Mouse (Mus musculus) T-helper 1 cell (primary cell): ENCODE results near the gene Dmpk.

Experiments
- in situ Hi-C: fragments of 300-600 bp; cut with MboI, MseI; formaldehyde crosslinking; loops from one replicate; pipeline ENCODE4 v1.15.1; 2025; ENCODE audit warnings: high pct_unique_total_duplicates

The Dmpk gene

DNA sequence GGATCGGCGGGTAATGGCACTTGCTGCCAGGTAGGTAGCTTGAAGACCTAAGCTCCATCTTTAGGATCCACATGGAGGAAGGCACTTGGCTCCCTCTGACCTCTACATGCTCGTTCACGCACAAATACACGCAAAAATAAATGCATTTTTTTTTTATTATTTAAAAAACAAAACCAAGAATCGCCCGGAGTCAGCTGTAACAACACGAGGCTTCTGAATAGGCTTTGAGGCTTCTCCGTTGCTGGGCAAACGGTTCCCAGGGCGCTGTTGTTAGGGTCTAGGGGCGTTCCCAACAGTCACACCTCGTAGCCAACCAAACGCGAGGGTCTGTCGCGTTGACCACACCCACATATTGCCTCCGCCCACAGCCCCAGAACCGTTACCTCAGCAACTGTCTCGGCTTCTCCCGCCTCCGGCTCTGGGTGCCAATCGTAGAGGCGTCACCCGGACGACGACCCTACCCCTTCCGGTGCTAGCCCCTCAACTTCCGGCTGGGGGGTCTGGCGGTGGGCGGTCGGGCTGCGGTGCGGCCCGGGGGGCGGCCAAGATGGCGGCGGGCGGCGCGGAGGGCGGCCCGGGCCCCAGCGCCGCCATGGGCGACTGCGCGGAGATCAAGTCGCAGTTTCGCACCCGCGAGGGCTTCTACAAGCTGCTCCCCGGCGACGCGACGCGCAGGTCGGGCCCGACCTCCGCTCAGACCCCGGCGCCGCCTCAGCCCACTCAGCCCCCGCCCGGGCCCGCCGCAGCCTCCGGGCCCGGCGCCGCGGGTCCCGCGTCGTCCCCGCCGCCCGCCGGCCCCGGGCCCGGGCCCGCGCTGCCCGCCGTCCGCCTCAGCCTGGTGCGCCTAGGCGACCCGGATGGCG, 7.7 kb upstream of the Dmpk start, which contains the start of gene Dmwd:
Gene Dmwd, plus strand, starts transcription at position 505 of the 863 bp plus-strand sequence.
- in situ Hi-C loops, result no loop called here

DNA sequence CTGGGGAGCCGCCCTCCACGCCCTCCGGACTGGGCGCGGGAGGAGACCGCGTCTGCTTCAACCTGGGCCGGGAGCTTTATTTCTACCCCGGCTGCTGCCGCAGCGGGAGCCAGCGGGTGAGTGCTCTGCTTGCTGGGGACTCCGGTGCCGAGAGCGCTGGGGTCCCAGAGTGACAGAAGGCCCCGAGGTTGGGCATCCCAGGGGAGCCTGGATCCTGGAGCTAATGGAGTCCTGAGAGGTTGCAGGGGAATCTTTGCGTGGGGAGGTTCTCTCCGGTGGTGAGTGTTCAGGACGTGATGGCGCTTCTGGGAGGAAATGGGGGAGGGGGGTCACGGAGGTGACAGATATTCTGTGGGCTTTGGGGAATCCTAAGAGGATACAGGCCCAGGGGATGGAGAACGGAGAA, 7.1 kb upstream of the Dmpk start:
- in situ Hi-C loops, result no loop called here

DNA sequence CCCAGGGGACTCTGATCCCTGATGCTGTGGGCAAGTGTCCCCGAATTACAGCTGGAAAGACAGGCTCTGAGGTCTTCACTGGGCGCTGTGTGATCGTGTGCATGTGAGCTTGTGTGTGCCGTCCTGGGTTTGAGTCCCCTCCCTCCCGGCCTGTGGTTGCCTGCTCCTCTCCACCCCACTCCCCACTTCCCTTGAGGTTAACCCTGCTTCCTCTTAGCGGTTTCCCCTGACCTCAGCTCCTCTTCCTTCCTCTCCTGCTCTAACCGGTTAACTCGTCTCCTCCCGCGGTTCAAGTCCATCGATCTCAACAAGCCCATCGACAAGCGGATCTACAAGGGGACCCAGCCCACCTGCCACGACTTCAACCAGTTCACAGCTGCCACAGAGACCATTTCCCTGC, 5.9 kb upstream of the Dmpk start:
- in situ Hi-C loops, result no loop called here

DNA sequence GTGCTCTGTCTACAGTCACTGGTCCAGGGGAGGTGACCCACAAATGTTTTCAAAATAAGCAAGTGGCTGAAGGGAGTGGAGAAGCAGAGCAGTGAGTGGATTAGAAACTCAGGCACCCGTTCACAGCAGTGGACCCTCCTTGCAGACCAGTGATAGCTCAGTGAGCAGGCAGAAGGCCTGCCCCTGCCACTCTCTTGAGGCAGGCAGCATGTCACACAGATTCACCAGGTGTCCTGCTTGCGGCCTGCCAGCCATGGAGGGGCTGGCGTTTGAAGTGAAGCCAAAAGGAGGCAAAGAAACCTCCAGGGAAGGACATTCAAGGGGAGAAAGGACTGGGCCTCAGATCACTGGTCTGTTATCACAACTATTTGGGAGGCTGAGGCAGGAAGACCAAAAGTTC, 4.9 kb upstream of the Dmpk start:
- in situ Hi-C loops, result no loop called here

DNA sequence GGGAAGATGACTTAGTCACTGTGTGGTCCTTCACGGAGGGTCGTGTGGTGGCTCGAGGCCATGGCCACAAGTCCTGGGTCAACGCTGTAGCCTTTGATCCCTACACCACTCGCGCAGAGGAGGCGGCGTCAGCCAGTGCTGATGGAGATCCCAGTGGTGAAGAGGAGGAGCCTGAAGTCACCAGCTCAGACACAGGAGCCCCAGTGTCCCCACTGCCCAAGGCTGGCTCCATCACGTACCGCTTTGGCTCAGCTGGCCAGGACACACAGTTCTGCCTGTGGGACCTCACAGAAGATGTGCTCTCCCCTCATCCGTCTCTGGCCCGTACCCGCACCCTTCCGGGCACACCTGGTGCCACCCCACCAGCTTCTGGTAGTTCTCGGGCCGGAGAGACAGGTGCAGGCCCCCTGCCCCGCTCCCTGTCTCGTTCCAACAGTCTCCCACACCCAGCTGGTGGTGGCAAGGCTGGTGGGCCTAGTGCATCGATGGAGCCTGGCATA, 3.1 kb upstream of the Dmpk start:
- in situ Hi-C loops, result no loop called here

DNA sequence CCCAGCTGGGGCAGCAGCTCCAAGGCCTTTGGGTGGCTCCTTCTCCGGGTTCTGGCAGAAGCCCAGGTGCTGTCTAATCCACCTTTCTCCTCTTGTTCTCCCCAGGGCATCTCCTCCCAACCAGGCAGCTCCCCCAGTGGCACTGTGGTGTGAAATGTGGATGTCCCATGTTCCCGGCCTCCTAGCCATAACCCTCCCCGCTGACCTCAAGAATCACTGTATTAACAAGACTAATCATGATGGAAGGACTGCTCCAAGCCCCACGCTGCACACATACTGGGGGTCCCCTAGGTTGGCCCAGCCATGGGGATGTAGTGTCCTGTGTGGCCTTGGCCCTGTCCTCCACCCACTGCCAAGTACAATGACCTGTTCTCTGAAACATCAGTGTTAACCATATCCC, 1.5 kb upstream of the Dmpk start:
- in situ Hi-C loops, result no loop called here

DNA sequence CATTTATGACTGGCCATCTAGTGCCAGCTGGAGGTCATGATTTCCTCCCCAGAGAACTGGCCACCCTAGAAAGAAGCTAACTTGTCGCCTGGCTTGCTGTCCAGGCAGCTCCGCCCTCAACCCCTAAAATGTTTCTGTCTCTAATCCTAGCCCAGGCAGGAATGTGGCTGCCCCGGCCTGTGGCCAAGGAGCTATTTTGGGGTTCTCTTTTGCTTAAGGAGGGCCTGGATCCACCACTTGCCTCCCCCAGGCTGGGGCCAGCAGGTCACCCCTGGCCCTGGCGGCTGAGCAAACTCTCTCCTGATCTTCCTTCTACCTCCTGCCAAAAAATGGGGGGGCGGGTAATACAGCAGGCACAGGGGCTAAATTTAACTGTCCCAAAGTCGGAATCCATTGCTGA, 553 bp upstream of the Dmpk start:
- in situ Hi-C loops, result no loop called here

DNA sequence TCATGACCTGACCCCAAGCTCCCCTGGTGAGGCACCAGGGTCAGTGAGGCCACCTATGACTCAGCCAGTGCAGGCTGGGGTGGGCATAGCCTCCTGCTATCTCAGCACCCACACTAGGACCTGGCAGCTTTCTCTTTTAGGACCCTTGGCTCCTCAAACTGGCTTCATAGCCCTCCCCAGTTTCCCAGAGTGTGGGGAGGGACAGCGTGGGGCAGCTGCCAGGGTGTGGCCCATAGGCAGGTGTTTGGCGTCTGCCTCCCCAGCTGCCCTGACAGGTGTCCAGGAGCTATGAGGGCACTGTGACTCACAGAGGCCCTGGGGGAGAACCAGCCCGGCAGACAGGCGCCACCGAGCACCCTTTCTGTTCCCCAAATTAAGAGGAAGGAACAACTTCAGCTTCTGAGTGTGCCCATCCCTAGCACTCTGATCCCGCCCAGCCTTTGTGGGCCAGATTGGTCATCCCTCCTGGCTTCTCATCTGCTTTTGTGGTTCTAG, 675 bp downstream of the Dmpk start:
- in situ Hi-C loops, result no loop called here

DNA sequence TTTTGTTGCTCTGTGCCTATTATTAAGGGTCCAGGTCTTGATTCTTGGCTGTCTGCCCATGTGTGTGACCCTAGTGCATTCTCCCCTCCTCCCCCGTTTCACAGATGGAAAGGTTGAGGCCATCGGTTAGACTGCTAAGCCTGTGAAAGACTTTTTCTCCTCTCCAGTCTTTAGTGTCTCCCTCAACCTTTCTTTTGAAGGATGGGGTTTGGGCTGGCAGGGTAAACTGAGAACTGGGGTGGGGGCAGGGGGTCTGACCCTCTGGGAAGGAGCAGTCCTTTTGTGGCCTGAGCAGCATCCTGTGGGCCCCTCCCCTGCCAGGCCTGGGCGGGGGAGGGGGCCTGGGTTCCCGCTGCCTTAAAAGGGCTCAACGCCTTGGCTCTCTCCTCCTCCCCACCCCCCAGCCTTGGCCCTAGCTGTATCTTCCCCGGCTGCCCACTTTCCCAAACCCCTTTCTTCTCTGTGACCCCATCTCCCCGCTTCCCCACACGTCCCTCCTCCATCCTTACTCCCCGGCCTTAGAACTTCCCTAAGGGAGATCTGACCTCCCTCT, 1.3 kb downstream of the Dmpk start:
- in situ Hi-C loops, result no loop called here

DNA sequence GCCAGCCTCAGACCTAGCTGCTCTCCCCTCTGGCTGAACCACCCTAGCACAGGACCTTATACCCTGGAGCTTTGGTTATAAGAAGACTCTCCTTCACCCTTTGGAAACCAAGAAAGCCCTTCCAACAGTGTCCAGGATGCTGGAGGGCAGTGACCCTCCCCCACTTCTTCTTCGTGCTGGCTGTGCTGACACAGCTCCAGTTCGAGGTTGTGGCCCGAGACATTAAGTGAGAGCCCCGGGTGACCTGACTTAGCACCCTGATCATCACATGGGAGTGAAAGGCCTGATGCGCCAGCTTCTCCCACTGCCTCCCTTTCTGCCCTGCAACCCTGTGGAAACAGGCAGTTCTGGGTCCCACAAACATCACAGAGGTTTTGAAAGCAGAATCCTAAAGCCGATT, 1.8 kb downstream of the Dmpk start:
- in situ Hi-C loops, result no loop called here

DNA sequence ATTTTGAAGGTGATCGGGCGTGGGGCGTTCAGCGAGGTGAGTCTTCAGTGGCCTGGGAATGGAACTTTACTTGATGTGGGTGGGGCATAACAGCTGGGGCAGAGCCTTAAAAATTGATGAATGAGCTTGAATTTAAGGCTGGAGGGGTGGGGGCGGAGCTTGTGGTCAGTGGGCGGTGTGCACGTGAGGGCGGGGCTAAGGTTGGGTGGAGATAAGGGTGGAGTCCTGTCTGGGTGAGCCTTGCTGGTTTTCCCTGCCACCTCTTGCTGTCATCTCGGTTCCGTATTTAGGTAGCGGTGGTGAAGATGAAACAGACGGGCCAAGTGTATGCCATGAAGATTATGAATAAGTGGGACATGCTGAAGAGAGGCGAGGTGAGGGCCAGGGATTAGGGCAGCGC, 2.4 kb downstream of the Dmpk start:
- in situ Hi-C loops, result no loop called here

DNA sequence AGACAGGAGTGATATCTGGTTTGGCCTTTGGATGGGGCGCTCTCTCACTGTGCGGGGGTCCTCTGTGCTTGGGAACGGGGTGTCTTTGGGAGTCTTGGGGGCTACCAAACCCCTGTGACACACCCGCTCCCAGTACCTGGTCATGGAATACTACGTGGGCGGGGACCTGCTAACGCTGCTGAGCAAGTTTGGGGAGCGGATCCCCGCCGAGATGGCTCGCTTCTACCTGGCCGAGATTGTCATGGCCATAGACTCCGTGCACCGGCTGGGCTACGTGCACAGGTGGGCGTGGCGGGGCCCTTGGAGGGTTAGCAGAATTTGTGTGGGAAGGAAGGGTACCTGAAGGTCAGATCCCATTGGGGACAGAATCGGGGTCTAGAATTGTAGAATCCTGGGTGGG, 3.1 kb downstream of the Dmpk start:
- in situ Hi-C loops, result no loop called here

DNA sequence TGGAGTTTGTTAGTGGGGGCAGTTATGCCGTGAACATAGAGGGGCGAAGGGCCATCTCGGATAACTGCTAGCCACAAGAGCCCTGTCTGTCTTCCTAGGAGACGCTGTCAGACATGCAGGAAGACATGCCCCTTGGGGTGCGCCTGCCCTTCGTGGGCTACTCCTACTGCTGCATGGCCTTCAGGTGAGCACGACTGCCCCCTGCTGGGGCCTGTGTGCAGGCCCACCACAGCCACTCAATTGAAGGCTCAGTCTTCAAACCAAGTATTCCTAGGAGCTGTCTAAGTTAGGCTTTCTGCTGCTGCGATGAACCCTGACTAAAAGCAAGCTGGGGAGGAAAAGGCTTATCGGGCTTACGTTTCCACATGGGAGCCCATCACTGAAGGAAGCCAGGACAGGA, 5.2 kb downstream of the Dmpk start:
- in situ Hi-C loops, result no loop called here

DNA sequence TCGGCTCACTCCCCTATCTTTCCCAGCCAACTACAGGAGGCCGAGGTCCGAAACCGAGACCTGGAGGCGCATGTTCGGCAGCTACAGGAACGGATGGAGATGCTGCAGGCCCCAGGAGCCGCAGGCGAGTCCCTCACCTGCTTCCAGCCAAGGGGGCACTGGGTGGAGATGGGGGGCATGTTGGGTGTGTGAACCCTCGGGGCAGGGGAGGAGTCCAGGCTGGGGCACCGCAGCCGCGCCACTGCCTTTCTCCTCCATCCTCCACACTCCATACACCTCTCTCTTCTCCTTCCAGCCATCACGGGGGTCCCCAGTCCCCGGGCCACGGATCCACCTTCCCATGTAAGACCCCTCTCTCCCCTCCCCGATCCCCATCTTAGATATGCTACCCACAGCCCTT, 8.3 kb downstream of the Dmpk start:
- in situ Hi-C loops, result no loop called here

DNA sequence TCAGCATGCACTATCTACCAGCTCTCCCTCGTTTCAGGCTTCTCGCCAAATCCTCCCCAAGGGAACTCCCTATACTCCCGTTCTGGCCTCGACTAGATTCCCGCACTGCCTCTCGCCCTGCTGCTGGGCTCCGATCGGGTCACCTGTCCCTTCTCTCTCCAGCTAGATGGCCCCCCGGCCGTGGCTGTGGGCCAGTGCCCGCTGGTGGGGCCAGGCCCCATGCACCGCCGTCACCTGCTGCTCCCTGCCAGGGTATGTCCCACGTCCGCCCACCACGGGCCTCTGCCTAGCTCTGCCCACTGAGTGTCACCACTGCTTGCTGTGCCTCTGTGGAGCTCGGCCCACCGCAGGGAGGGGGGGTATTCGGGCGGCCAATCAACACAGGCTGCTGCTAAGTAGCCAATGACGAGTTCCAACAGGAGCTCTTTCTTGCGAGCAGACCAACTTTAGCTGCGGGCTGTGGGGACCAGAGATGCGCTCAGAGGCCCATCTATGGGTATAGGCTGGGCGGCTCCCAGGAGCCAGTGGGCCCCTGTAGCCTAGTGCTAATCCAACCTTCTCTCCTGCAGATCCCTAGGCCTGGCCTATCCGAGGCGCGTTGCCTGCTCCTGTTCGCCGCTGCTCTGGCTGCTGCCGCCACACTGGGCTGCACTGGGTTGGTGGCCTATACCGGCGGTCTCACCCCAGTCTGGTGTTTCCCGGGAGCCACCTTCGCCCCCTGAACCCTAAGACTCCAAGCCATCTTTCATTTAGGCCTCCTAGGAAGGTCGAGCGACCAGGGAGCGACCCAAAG, 8.9 kb downstream of the Dmpk start:
- in situ Hi-C loops, result no loop called here

DNA sequence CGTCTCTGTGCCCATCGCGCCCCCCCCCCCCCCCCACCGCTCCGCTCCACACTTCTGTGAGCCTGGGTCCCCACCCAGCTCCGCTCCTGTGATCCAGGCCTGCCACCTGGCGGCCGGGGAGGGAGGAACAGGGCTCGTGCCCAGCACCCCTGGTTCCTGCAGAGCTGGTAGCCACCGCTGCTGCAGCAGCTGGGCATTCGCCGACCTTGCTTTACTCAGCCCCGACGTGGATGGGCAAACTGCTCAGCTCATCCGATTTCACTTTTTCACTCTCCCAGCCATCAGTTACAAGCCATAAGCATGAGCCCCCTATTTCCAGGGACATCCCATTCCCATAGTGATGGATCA, 9.5 kb downstream of the Dmpk start:
- in situ Hi-C loops, result no loop called here

DNA sequence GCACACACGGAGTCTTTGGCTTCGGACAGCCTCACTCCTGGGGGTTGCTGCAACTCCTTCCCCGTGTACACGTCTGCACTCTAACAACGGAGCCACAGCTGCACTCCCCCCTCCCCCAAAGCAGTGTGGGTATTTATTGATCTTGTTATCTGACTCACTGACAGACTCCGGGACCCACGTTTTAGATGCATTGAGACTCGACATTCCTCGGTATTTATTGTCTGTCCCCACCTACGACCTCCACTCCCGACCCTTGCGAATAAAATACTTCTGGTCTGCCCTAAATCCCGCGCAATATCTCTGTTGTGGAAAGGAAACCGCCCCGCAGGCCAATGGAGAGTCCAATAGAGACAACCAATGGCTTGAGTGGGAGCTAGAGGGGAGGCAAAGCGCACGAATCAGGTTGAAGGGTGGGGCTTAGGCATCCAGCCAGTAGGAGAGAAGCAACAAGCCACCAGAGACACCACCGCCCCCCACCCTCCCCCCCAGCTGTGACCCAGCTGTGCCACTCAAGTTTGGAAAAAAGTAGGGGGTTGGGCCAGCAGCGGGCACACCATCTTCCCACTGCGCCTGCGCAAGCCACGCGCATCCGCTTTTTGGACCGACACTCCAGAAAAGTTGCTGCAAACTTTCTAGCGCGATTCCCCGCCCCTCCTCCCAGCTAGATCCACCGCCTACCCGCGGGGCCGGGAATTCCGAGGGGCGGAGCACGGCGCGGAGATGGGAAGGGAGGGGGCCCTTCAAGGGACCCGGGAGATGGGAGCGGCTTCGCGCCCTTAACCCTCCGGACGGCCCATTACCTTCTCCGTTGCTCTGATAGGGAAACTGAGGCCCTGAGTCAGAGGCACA, 10.1 kb downstream of the Dmpk start:
- in situ Hi-C loops, result no loop called here

DNA sequence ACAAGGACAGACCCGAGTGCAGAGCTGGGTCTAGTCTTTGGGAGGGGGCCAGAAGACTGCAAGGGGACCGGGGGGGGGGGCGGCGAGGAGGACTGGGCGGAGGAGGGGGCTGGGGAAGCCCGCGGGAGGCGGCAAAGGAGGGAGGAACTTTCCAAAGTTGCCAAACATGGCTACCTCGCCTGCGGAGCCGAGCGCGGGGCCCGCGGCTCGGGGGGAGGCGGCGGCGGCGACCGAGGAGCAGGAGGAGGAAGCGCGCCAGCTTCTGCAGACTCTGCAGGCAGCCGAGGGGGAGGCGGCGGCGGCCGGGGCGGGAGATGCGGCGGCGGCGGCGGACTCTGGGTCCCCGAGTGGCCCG, 10.8 kb downstream of the Dmpk start, which contains the start of gene Six5:
Gene Six5, plus strand, starts transcription at position 124 of the 355 bp plus-strand sequence.
- in situ Hi-C loops, result no loop called here

DNA sequence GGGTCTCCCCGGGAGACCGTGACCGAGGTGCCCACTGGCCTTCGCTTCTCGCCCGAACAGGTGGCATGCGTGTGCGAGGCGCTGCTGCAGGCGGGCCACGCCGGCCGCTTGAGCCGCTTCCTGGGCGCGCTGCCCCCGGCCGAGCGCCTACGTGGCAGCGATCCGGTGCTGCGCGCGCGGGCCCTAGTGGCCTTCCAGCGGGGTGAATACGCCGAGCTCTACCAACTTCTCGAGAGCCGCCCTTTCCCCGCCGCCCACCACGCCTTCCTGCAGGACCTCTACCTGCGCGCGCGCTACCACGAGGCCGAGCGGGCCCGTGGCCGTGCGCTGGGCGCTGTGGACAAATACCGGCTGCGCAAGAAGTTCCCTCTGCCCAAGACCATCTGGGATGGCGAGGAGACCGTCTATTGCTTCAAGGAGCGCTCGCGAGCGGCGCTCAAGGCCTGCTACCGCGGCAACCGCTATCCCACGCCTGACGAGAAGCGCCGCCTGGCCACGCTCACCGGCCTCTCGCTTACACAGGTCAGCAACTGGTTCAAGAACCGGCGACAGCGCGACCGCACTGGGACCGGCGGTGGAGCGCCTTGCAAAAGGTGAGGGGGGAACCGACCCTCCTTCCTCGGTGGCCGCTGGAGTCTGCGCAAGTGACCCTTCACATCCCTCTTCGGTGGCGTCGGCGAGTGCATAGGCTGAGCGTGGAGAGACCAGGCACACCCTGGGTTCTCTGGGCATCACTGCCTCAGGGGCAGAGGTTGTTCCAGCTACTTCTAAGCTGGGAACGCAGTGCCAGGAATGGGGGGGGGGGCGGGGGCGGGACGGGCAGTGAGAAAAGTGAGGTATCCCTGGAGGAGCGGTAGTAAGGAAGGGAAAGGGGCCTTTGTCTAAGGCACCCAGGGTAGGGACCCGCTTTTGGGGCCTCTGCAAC, 11.4 kb downstream of the Dmpk start:
- in situ Hi-C loops, result no loop called here

DNA sequence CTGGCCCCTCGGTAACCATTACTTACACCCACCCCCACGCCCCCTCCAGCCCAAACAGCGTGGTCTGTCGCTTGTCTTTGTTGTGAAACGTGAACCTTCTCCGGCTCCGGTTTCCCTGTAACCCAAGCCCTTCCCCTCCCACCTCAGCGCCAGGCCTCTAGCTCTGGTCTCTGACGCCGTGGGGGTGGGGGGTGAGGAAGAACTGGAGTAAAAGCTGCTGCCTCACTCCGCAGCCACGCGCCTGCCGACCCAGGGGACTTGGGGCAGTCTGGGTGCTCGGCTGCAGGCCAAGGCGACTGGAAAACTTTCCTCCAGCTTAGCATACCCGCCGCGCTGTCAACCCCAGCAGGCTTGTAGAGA, 12.1 kb downstream of the Dmpk start:
- in situ Hi-C loops, result no loop called here
